Mouse (Mus musculus) macrophage (primary cell): ENCODE measurements around the gene Clstn3. TPM values are rescaled to one million over a fixed set of nuclear protein-coding genes. Genes with fewer than 3 reads are reported as not detected.
"Not testable (repeated sequence)": the region's sequence is repeated elsewhere in the genome, so short reads cannot be mapped to it uniquely, and the experiment has no call there.

ENCODE experiments used
- H3K27ac ChIP-seq: fragments of 350-480 bp; formaldehyde crosslinking; 2 replicates; pipeline ENCODE4 v1.9.0; 2021
- H3K36me3 ChIP-seq: fragments of 350-480 bp; formaldehyde crosslinking; 2 replicates; pipeline ENCODE4 v1.9.0; 2021; ENCODE audit errors: inconsistent target
- H3K4me3 ChIP-seq: fragments of 350-480 bp; formaldehyde crosslinking; 2 replicates; pipeline ENCODE4 v1.9.0; 2021; ENCODE audit errors: inconsistent target
- H3K79me2 ChIP-seq: fragments of 350-480 bp; formaldehyde crosslinking; 2 replicates; pipeline ENCODE4 v1.9.0; 2021; ENCODE audit errors: inconsistent target
- WGBS: methylation state at CpG from one replicate; pipeline ENCODE4 v1.1.7; 2026; ENCODE audit warnings: inconsistent platforms; ENCODE audit not compliant: missing documents; 5-methylcytosine and 5-hydroxymethylcytosine counted together
- polyA plus RNA-seq: library from polyadenylated mRNA; stranded (reverse); fragments of 250-400 nt; gene quantifications from 3 replicates; pipeline ENCODE4 v1.2.4, GENCODE M21; 2018; ENCODE audit warnings: inconsistent platforms

The Clstn3 gene
- polyA plus RNA-seq, 1 experiment from 2014 or later = 0.34 TPM

DNA sequence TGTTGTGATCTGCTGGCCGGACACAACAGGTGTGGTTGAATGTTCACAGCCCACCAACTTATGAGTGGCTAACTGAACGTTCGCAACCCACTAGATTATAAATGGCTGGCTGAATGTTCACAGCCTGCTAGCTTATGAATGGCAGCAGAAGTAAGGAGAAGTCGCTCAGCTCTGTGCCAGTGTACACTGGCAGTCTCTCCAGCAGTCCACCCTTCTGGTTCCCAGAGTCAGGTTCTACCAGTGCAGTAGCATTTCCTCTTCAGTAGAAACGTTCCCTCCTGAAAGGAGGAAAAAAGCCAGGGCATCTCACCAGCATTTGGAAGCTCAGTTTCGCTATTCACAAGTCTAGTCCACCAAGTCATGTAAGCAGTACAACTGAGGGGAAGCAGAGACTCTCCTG, 39.1 kb downstream of the Clstn3 start:
- H3K79me2 ChIP-seq = no peaks in the 10 kb centered on the region
- H3K36me3 ChIP-seq = no peaks in the 10 kb centered on the region
- H3K4me3 ChIP-seq = no peak overlapping the region
- 49% methylated on average over 6 of the region's 6 CpGs for WGBS
- no peak overlapping the region for H3K27ac ChIP-seq

DNA sequence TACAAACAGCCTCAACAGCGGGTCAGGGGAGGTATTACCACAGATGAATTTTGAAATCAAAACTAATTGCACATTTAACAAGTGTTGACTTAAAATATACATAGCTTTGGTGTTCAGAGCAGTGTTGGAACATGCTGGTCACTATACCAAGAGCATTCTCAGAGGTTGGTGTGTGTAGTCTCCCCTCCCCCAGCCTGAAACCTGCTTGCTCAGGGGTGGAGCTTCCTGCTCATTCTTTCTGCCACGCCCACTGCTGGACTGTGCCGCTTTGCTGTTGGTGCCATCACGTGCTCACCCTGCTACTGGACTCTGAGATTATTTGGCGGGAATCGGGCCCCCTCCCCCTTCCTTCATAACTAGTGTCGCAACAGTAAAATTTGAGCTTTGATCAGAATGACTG, 39.6 kb downstream of the Clstn3 start:
- not testable (repeated sequence) for H3K27ac ChIP-seq

DNA sequence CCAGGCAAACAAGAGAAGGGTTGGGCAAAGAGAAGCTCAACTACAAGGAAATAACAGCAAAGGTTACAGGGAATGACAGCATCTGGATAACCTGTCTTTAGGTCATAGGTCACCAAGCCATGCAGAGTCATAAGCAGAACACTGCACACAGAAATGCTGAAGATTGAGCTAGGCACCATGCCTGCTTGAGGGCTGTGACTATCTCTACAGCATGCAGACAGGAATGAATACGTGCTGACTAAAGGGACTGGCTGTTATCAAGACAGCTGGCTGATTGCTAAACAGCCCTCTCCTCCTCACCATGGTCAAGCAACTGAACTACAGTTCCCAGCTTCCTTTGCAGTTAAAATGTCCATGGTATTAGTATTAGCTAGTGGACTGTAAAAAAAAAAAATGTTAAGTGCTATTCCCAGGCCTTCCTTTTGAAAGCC, 40.5 kb downstream of the Clstn3 start:
- Histone ChIP-seq H3K27ac (no peak overlapping the region), H3K79me2 (no peaks in the 10 kb centered on the region), H3K4me3 (no peak overlapping the region), H3K36me3 (no peaks in the 10 kb centered on the region)
- WGBS = 20% methylated on average over 1 of the region's 1 CpGs

More for the DNA sequence above, 39.6 kb downstream of the Clstn3 start:
- 49% methylated on average over 7 of the region's 7 CpGs for WGBS
- H3K79me2 ChIP-seq, H3K36me3 ChIP-seq, H3K4me3 ChIP-seq: not testable (repeated sequence)

DNA sequence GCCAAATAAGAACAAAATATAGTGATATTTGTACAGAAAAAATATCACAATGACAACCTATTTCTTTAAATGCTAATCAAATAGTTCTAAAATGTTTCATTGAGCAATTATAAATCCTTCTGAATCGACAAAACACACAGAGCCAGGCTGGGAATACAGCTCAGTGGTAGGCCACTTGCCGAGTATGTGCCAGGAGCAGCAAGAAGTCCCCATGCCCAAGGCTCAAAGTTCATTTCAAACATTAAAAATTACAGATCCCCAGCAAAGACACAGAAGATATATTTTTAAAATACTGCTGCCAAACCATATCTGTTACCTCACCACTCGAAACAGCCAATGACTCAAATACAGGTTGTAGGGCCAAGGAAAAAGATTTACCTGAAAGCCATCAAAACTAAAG, 45.9 kb downstream of the Clstn3 start:
- no peak overlapping the region for H3K4me3 ChIP-seq
- no peaks in the 10 kb centered on the region for H3K79me2 ChIP-seq
- no peak overlapping the region for H3K27ac ChIP-seq
- H3K36me3 ChIP-seq = no peaks in the 10 kb centered on the region
- WGBS = 85% methylated on average over 3 of the region's 3 CpGs

DNA sequence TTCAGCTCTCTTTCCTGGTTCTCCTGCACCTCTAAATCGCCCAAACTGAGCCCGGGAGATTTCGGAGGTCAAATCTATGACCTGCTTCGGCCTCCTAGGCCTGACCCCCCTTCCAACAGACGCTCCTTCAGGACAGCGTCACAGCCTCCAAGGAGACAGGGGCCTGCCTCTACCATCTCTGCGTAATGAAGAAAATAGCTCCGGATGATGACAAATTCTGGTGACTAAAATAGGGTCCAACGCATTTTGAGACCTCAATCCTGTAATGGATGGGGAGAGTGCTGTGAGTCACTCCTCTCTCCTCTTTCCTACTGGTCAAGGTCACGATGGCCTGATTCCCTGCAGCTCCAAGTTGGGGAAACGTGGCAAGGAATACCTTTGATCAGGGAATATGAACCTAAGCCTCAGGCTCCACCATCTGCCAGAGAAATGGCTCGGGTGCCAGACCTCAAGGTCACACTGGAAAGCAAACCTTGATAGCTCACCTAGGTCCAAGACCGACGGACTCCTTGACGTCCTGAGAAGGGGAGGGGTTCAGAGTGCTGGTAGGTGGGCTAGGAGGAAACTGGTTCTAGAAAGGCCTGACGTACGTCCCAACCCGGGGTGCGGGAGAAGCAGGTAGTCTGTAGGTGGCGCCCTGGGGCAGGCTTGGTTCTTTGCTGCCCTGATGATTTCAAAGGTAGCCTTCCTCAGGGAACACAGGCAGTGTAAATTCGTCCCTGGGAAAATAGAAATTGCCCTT, 49.1 kb downstream of the Clstn3 start:
- WGBS = under 1% methylated on average over 21 of the region's 21 CpGs
- Histone ChIP-seq H3K4me3 (peak overlapping the region; percentile 69), H3K27ac (peak overlapping the region; percentile 75), H3K36me3 (peaks cover 6% of the 10 kb centered on the region; the same call in 1 of the 2 replicates), H3K79me2 (no peaks in the 10 kb centered on the region)

DNA sequence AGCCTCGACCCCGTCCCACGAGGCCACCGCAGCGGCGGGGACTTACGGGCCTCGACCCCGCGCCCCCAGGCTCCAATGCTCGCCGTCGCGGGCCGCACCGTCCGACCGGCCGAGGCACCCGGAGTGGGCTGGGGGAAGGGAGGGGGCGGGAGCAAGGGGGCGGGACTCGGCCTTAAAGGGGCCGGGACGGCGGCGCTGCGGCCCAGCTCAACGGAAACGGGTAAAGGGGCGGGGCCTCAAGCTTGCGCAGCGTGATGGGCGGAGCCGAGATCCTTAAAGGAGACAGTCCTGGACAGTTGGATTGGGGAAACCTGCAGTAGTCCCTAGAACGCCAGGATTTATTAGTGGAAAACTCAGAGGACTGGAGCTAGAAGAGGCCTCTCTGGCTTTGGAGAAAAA, 49.7 kb downstream of the Clstn3 start, which contains the start of gene Pex5:
Gene Pex5 (minus strand): TSS at position 141 of the 399 bp plus-strand sequence.
- 1% methylated on average over 22 of the region's 36 CpGs for WGBS
- Histone ChIP-seq H3K4me3 (peak within 1 kb of the TSS; percentile 69), H3K79me2 (no peaks in the 10 kb centered on the region), H3K27ac (peak within 1 kb of the TSS; percentile 75), H3K36me3 (peaks cover 6% of the 10 kb centered on the region; the same call in 1 of the 2 replicates)

DNA sequence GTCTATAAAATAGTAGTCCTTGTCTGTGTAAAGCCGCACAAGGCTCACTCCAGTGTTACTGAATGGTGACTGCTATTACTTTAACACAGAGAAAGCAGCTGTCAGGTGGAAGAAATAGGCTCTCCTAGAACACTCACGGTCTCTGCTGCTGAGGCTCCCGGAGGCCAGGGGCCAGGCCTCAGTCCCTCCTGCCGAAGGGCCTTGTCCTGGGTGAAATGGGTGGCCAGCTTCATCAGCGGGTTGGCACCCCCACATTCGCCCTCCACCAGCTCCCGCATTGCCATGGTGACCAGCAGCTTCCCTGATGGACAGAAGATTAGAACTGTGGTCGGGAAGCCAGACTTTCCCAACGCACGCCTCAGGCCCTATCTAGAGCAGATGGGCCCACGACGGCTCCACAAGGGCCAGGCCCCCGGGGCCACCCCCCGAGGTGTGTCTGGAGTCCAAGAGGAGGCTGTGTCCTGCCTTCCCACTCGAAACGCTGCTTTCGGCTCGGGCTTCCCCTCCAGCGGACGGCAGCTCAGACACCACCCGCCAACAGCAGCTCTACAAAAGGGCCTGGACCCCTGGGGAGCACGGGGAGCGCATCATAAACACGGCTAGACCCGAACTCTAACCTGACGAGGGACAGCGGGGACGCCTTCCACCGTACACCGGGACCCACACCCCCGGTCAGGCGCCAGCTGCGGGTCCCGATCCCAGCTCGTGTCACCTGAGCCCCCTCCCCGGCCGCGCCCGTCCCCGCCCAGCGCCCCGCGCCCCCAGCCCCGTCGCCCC, 50.3 kb downstream of the Clstn3 start:
- Histone ChIP-seq H3K4me3 (peak overlapping the region; percentile 60), H3K27ac (peak overlapping the region; percentile 7; the same call in 1 of the 2 replicates)
- WGBS = 4% methylated on average over 39 of the region's 45 CpGs

DNA sequence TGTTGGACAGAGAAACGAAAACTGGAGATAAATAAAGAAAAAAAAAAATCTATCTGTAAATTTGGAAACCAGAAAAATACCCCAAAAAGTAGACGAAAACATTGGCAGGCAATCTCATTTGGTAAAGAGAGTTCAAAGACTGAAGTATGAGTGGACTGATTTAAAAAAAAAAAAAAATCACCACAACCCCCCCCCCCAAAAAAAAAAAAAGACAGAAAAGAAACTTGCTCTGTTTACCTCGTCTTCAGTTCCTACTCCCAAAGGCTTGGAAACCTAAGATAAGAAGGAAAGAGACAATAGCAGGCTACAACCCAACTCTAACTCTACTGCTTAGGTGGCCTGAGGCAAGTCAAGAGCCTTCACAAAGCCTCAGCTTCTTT, 50.8 kb downstream of the Clstn3 start:
- Histone ChIP-seq H3K36me3 (peaks cover 6% of the 10 kb centered on the region; the same call in 1 of the 2 replicates), H3K79me2 (no peaks in the 10 kb centered on the region), H3K4me3 (peak overlapping the region; percentile 60), H3K27ac (no peak overlapping the region)
- 71% methylated on average over 3 of the region's 3 CpGs for WGBS

More for the DNA sequence above, 50.3 kb downstream of the Clstn3 start:
- peaks cover 6% of the 10 kb centered on the region; the same call in 1 of the 2 replicates for H3K36me3 ChIP-seq
- H3K79me2 ChIP-seq = no peaks in the 10 kb centered on the region

DNA sequence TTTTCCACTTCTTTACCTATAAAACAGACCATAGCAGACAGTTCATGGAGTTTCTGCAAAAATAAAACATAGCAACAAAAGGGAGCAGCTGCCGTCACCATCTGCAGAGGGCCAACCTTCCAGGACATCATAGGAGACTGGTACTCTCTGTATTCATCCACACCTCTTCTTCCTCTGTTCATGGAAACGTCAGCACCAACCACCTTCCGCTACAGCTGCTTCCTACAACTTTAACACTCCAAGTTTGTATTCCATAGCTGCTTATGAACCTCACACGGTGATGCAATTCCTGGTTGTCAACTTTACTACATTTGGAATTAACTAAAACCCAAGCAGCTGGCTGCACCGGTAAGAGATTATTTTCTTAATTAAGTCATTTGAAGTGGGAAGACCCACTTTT, 56.2 kb downstream of the Clstn3 start:
- H3K4me3 ChIP-seq = no peak overlapping the region
- 94% methylated on average over 5 of the region's 5 CpGs for WGBS
- H3K79me2 ChIP-seq = no peaks in the 10 kb centered on the region
- peaks cover 45% of the 10 kb centered on the region for H3K36me3 ChIP-seq
- no peak overlapping the region for H3K27ac ChIP-seq

DNA sequence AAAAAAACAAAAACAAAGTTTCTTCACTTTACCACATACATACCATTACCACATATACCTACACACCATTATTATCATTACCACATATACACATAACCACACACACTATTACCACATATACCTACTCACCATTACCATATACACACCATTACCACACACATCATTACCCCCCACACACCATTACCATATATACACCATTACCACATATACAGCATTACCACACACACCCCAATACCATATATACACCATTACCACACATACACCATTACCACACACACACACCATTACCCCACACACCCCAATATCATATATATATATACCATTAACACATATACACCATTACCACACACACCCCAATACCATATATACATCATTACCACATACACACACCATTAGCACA, 57.4 kb downstream of the Clstn3 start:
- Histone ChIP-seq H3K79me2 (no peaks in the 10 kb centered on the region), H3K4me3 (no peak overlapping the region), H3K27ac (no peak overlapping the region), H3K36me3 (peaks cover 57% of the 10 kb centered on the region)

DNA sequence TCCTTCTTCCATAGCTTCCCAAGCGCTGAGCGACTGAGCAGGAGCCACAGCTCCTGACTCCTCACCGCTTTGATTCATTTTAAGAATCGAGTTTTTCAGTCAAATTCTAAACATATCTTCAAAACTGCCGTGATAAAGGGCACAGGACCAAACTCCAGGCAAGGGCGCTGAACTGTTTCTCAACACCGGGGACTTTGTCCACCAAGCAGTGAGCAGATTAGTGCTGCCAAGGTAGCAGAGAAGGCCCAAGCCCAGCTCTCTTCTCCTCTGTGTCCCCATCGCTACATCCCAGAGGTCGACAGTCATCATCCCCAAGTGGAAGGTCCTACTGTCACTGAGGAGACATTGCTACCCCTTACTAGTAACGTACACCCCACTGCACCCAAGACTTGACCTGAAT, 58.3 kb downstream of the Clstn3 start:
- H3K79me2 ChIP-seq = no peaks in the 10 kb centered on the region
- WGBS = 94% methylated on average over 10 of the region's 10 CpGs
- H3K4me3 ChIP-seq = no peak overlapping the region
- H3K36me3 ChIP-seq = peaks cover 61% of the 10 kb centered on the region
- no peak overlapping the region for H3K27ac ChIP-seq

DNA sequence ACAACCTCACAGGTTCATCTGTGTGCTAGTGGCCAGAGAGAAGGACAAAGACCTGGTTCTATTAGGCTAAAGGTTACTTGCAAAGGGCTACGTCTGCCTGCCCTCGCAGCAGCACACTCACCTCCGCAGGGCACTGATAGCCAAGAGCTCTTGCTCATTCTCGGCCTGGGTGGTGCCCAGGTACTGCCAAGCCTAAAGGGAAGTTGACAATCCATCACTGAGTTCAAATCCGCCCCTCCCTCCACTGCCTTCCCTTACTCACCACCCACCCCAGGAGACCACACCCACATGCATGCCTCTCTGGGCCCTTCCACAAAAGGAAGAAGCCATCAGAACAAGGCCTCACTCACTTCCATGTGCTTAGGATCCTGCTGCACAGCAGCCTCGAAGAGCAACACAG, 64.9 kb downstream of the Clstn3 start:
- H3K27ac ChIP-seq = no peak overlapping the region
- no peaks in the 10 kb centered on the region for H3K79me2 ChIP-seq
- H3K4me3 ChIP-seq = no peak overlapping the region
- peaks cover 79% of the 10 kb centered on the region for H3K36me3 ChIP-seq
- WGBS = 91% methylated on average over 6 of the region's 6 CpGs

DNA sequence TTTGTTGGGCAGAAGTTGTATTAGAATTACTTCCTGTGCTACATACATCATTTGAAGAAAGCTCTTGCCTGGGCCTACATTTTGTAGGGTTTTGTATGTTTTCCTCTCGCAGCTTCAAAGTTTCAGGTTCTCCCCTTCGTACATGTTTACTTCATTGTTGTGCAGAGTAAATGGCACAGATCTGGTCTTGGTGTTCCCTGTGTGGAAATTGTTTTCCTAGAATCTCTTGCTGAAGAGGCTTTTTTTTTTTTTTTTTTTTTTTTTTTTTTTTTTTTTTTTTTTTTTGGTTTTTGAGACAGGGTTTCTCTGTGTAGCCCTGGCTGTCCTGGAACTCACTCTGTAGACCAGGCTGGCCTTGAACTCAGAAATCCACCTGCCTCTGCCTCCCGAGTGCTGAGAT, 69.6 kb downstream of the Clstn3 start:
- H3K4me3 ChIP-seq, H3K79me2 ChIP-seq, H3K27ac ChIP-seq: not testable (repeated sequence)
- peaks cover 34% of the 10 kb centered on the region for H3K36me3 ChIP-seq
- WGBS = 90% methylated on average over 2 of the region's 3 CpGs
